In the genomic region with DNA sequence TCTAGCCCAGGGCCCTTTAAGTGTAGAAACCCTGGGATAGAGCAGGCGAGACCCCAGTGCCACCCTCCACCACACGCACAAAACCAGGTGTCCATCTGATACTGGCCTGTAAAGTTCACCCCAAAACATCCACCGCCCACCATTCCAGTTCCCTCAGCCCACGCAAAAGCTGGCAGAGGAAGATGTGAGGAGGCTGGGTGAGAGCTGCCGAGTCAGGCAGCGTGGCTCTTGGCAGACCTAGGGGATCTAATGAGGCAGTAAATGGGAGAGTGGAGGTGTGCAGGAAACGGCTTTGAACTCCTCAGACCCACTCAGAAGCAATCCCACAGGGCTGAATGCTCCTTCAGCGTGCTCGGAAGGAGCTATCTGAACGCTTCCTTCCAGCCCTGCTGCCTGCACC, we compare ENCODE assay signal across 22 mouse cellular contexts. TPM values are rescaled to one million over a fixed set of nuclear protein-coding genes. Genes with fewer than 3 reads are reported as not detected.
DNase-seq lines count a peak whose midpoint lies in the region; ATAC-seq and TF ChIP-seq lines count a peak whose summit lies in the region.
"Had no signal": no experiment of that assay in that cellular context is flagged by ENCODE, and none has a peak within 500 bp of the region (broad histone marks: within the 10 kb centered on the region; RNA-seq: fewer than 3 reads in every experiment).

No protein-coding gene starts in this region.

- no peak overlapping the region for H3K4me3 ChIP-seq in forebrain, embryonic 15.5 days
- H3K4me3 ChIP-seq in forebrain, postnatal 0 days (ENCODE audit: low read depth, low read length) = no peak overlapping the region
- H3K4me3 ChIP-seq: embryonic facial prominence, embryonic 10.5 days; heart, embryonic 13.5 days; hindbrain, embryonic 12.5 days had no signal

- TF ChIP-seq CTCF in forebrain, postnatal 0 days (IDR thresholded peaks at IDR 0.05; ENCODE audit: low read depth) = no peak

- peaks cover 14% of the 10 kb centered on the region; the same call in 1 of the 2 replicates for H3K4me1 ChIP-seq in forebrain, embryonic 15.5 days
- peaks cover 3% of the 10 kb centered on the region; the same call in 1 of the 2 replicates for H3K4me1 ChIP-seq in forebrain, postnatal 0 days (ENCODE audit: insufficient read depth)
- H3K4me1 ChIP-seq: hindbrain, embryonic 12.5 days had no signal

- H3K4me2 ChIP-seq in forebrain, embryonic 15.5 days (replicated peaks) = no peak overlapping the region
- H3K4me2 ChIP-seq in forebrain, postnatal 0 days (ENCODE audit: low read depth) = no peak overlapping the region
- H3K4me2 ChIP-seq: heart, embryonic 13.5 days; hindbrain, embryonic 12.5 days had no signal

- H3K9ac ChIP-seq in forebrain, embryonic 15.5 days (replicated peaks) = no peak overlapping the region
- no peak overlapping the region for H3K9ac ChIP-seq in forebrain, postnatal 0 days
- H3K9ac ChIP-seq: heart, embryonic 13.5 days; hindbrain, embryonic 12.5 days had no signal

- no peak overlapping the region for H3K27ac ChIP-seq in forebrain, embryonic 15.5 days (replicated peaks)
- no peak overlapping the region for H3K27ac ChIP-seq in forebrain, postnatal 0 days (ENCODE audit: low read depth, low read length)
- H3K27ac ChIP-seq: embryonic facial prominence, embryonic 10.5 days; heart, embryonic 13.5 days; hindbrain, embryonic 12.5 days had no signal

- H3K9me3 ChIP-seq in forebrain, embryonic 15.5 days = no peaks in the 10 kb centered on the region
- H3K9me3 ChIP-seq in forebrain, postnatal 0 days (ENCODE audit: low read length) = no peaks in the 10 kb centered on the region
- H3K9me3 ChIP-seq: embryonic facial prominence, embryonic 10.5 days; heart, embryonic 13.5 days; hindbrain, embryonic 12.5 days had no signal

- intact Hi-C loops in left cerebral cortex, postnatal 10 days (cut with DNase I) = loop anchor here (10.0 kb wide), 2 partner anchors 223 to 473 kb away; no protein-coding TSS in a partner anchor

- no peak for DNase-seq in forebrain, postnatal 0 days
- DNase-seq in left cerebral cortex, adult 18-20 months (ENCODE audit: low spot score in 2 of 2) = peak; percentile 43 to 58
- DNase-seq in left cerebral cortex, postnatal 10 days (ENCODE audit: extremely low spot score in 1 of 2, low spot score in 2 of 2) = no peak
- peak; percentile 53 for DNase-seq in right cerebral cortex, adult 18-20 months
- DNase-seq in right cerebral cortex, postnatal 14 days = no peak
- DNase-seq in right cerebral cortex, postnatal 25 days = peak; percentile 36
- DNase-seq in heart, postnatal 4 days = no peak
- DNase-seq: adrenal gland, postnatal 10 days; B cell, adult 2 months; cerebellum, adult 18-20 months; cerebellum, postnatal 10 days; gastrocnemius, postnatal 36 days; heart, postnatal 36 days had no signal

- ATAC-seq in forebrain, embryonic 15.5 days (replicated peaks) = peak; percentile 14; the same call in 1 of the 2 replicates
- ATAC-seq in forebrain, postnatal 0 days = no peak; the same call in 1 of the 2 replicates
- ATAC-seq: CD4-positive, CD25-positive, alpha-beta regulatory T cell, adult 4 months; forebrain, embryonic 14.5 days; hindbrain, embryonic 16.5 days; inflammation-experienced regulatory T-cells, adult 6 months had no signal

- no peaks in the 10 kb centered on the region for H3K36me3 ChIP-seq in forebrain, embryonic 15.5 days
- no peaks in the 10 kb centered on the region for H3K36me3 ChIP-seq in forebrain, postnatal 0 days (ENCODE audit: insufficient read depth)
- H3K36me3 ChIP-seq: embryonic facial prominence, embryonic 10.5 days; heart, embryonic 13.5 days; hindbrain, embryonic 12.5 days had no signal

- H3K27me3 ChIP-seq in forebrain, embryonic 15.5 days = no peaks in the 10 kb centered on the region
- H3K27me3 ChIP-seq in forebrain, postnatal 0 days (ENCODE audit: insufficient read depth, low read length) = no peaks in the 10 kb centered on the region

- 38% methylated on average over 10 of the region's 10 CpGs for WGBS in forebrain, embryonic 15.5 days
- 38% methylated on average over 10 of the region's 10 CpGs for WGBS in forebrain, postnatal 0 days

RNA-seq across cellular contexts. Expression of a gene that starts 29.4 kb away (rescaled TPM):
- polyA plus RNA-seq in forebrain, embryonic 15.5 days (2015; fragmentation: Nextera tagmentation; extraction: Ambion mirVana) = 6.6 TPM in 2 replicates
- 5.8 and 6.0 TPM in 2 replicates for total RNA-seq in forebrain, postnatal 0 days (2014; rRNA removed)
- 4.1 and 4.2 TPM in 2 replicates for polyA plus RNA-seq in forebrain, postnatal 0 days (2015; fragmentation: Nextera tagmentation; extraction: Ambion mirVana)
- total RNA-seq in left cerebral cortex, adult 18-20 months (2021) = 1 to 10 TPM; 4.9 to 5.0 TPM
- total RNA-seq in left cerebral cortex, postnatal 10 days (2021) = 1 to 10 TPM; 7.9 to 8.8 TPM
- total RNA-seq in heart, postnatal 4 days (2021) = 1 to 10 TPM; 1.4 to 1.8 TPM
- total RNA-seq: MEL had no signal
- polyA plus RNA-seq: CD4-positive, CD25-positive, alpha-beta regulatory T cell, adult 4 months; inflammation-experienced regulatory T-cells, adult 6 months had no signal

RNA-seq across cellular contexts. Expression of a gene that starts 53.2 kb away (rescaled TPM):
- polyA plus RNA-seq in forebrain, embryonic 15.5 days (2015; fragmentation: Nextera tagmentation; extraction: Ambion mirVana) = 50.5 and 50.9 TPM in 2 replicates
- 40.6 and 41.4 TPM in 2 replicates for total RNA-seq in forebrain, postnatal 0 days (2014; rRNA removed)
- 55.1 and 57.3 TPM in 2 replicates for polyA plus RNA-seq in forebrain, postnatal 0 days (2015; fragmentation: Nextera tagmentation; extraction: Ambion mirVana)
- 10 to 100 TPM; 23.0 to 23.9 TPM for total RNA-seq in left cerebral cortex, adult 18-20 months (2021)
- 10 to 100 TPM; 32.3 to 33.9 TPM for total RNA-seq in left cerebral cortex, postnatal 10 days (2021)
- 10 to 100 TPM; 59.2 to 62.2 TPM for total RNA-seq in heart, postnatal 4 days (2021)

Comparison
In these comparisons a context has a peak if more than half of its experiments do, and no peak if none do; other contexts are left out.
1. DNase-seq: peak in left cerebral cortex, adult 18-20 months (2 of 2), right cerebral cortex, adult 18-20 months (single experiment) and right cerebral cortex, postnatal 25 days (single experiment); none in forebrain, postnatal 0 days (single experiment), left cerebral cortex, postnatal 10 days (0 of 2), right cerebral cortex, postnatal 14 days (single experiment) and heart, postnatal 4 days (single experiment).